Mouse (Mus musculus) lung, adult 2 months (tissue): ENCODE measurements around the gene Il2rg.

ENCODE experiments used
- CTCF ChIP-seq: fragments of 200-500 bp; IDR thresholded peaks from 2 replicates; pipeline ENCODE4 v1.5.1; 2011; ENCODE audit warnings: mild to moderate bottlenecking, low read length, control low read depth; ENCODE audit not compliant: insufficient read depth
- POLR2A ChIP-seq: fragments of 200-500 bp; IDR thresholded peaks from 2 replicates; pipeline ENCODE4 v1.6.1; 2011; ENCODE audit warnings: low read depth, mild to moderate bottlenecking, control low read depth, low read length, borderline replicate concordance; ENCODE audit errors: extremely low read depth

DNA sequence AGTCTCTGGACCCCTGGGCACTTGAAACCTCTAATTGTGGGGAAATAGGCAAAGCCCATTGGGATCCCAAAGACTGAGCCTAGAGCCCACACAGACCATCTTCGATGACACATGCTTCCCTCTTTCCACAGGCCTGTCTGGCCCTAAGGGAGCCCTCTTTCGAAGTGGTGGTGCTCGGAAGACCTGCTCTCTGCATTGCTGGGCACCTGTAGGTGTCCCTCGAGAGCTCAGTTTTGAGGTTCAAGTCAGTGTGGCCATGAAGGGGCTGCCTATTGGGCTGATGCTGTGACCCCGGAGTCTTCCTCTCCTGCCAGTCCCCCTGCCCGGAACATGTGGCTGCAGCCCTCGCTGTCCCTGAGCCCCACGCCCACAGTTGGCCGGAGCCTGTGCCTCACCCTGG lies 33.6 kb upstream of the Il2rg start:
- TF ChIP-seq CTCF (no peak), POLR2A (no peak)
